Mouse (Mus musculus) kidney, embryonic 14.5 days (tissue): ENCODE measurements at regions not wholly inside any gene's neighbourhood (a gene's known extent, or its start where the extent isn't known, plus 50 kb on each side); places are given as distances from the start of the nearest gene placed in this dataset.

Experiments
- ATAC-seq: fragments of 200-750 bp; cut with Nextera tagmentation; 2 replicates; pipeline ENCODE4 v1.8.0; 2017; ENCODE audit warnings: moderate number of reproducible peaks, mild to moderate bottlenecking, moderate TSS enrichment, moderate library complexity; ENCODE audit not compliant: low FRiP score, low TSS enrichment
- H3K27ac ChIP-seq: fragments of 300-500 bp; sonication (generic); 2 replicates; pipeline ENCODE4 v1.5.1; 2014; ENCODE audit warnings: low read depth, mild to moderate bottlenecking, low read length, moderate library complexity, mixed read lengths
- H3K27me3 ChIP-seq: fragments of 300-500 bp; sonication (generic); 2 replicates; pipeline ENCODE4 v1.6.1; 2014; ENCODE audit warnings: mild to moderate bottlenecking, low read length; ENCODE audit not compliant: control insufficient read depth, insufficient read depth
- H3K36me3 ChIP-seq: fragments of 300-500 bp; sonication (generic); 2 replicates; pipeline ENCODE4 v1.6.1; 2014; ENCODE audit warnings: low read length, mixed read lengths; ENCODE audit not compliant: control insufficient read depth, insufficient read depth
- H3K4me1 ChIP-seq: fragments of 300-500 bp; sonication (generic); 2 replicates; pipeline ENCODE4 v1.6.1; 2014; ENCODE audit warnings: low read length, mixed read lengths; ENCODE audit not compliant: control insufficient read depth, insufficient read depth
- H3K4me2 ChIP-seq: fragments of 300-500 bp; sonication (generic); replicated peaks from 2 replicates; pipeline ENCODE4 v1.6.1; 2014; ENCODE audit warnings: low read depth, mild to moderate bottlenecking, low read length
- H3K4me3 ChIP-seq: fragments of 300-500 bp; sonication (generic); 2 replicates; pipeline ENCODE4 v1.5.1; 2014; ENCODE audit warnings: mild to moderate bottlenecking, low read length
- H3K9ac ChIP-seq: fragments of 300-500 bp; sonication (generic); 2 replicates; pipeline ENCODE4 v1.6.1; 2014; ENCODE audit warnings: low read depth, mild to moderate bottlenecking, low read length, moderate library complexity
- H3K9me3 ChIP-seq: fragments of 300-500 bp; sonication (generic); 2 replicates; pipeline ENCODE4 v1.6.1; 2016; ENCODE audit warnings: low read length; ENCODE audit not compliant: control insufficient read depth
- WGBS: fragments of 180-500 bp; shearing (Covaris S2); extraction: QIAGEN DNeasy Blood & Tissue Kit; methylation state at CpG from one replicate; pipeline ENCODE4 v1.1.7; 2014; 5-methylcytosine and 5-hydroxymethylcytosine counted together

GRCm38 (mm10) chr5:53357086-53357608 lies 90.3 kb downstream of the Smim20 start:
- 66% methylated on average over 7 of the region's 7 CpGs for WGBS
- Histone ChIP-seq H3K9ac (no peak overlapping the region), H3K36me3 (no peaks in the 10 kb centered on the region), H3K4me1 (no peaks in the 10 kb centered on the region), H3K27me3 (no peaks in the 10 kb centered on the region), H3K9me3 (no peaks in the 10 kb centered on the region), H3K4me3 (no peak overlapping the region), H3K4me2 (no peak overlapping the region), H3K27ac (no peak overlapping the region)
- ATAC-seq, result no peak

- Histone ChIP-seq H3K4me2 (no peak overlapping the region), H3K9me3 (no peaks in the 10 kb centered on the region), H3K4me1 (no peaks in the 10 kb centered on the region), H3K27me3 (no peaks in the 10 kb centered on the region), H3K27ac (no peak overlapping the region), H3K9ac (no peak overlapping the region), H3K4me3 (no peak overlapping the region), H3K36me3 (no peaks in the 10 kb centered on the region)
- 48% methylated on average over 4 of the region's 4 CpGs for WGBS
- no peak for ATAC-seq
These were observed 91.3 kb downstream of the Smim20 start for GRCm38 (mm10) chr5:53358181-53358580.

- Histone ChIP-seq H3K4me2 (no peak overlapping the region), H3K36me3 (no peaks in the 10 kb centered on the region), H3K9ac (no peak overlapping the region), H3K4me1 (no peaks in the 10 kb centered on the region), H3K27me3 (no peaks in the 10 kb centered on the region), H3K9me3 (no peaks in the 10 kb centered on the region), H3K4me3 (no peak overlapping the region), H3K27ac (no peak overlapping the region)
- no peak for ATAC-seq
- 79% methylated on average over 12 of the region's 12 CpGs for WGBS
These were observed 93.0 kb downstream of the Smim20 start for GRCm38 (mm10) chr5:53359887-53360286.

GRCm38 (mm10) chr5:53361295-53361694 lies 94.4 kb downstream of the Smim20 start:
- ATAC-seq, result no peak
- Histone ChIP-seq H3K4me1 (no peaks in the 10 kb centered on the region), H3K27me3 (no peaks in the 10 kb centered on the region), H3K4me3 (no peak overlapping the region), H3K9ac (no peak overlapping the region), H3K4me2 (no peak overlapping the region), H3K9me3 (no peaks in the 10 kb centered on the region), H3K27ac (no peak overlapping the region), H3K36me3 (no peaks in the 10 kb centered on the region)
- WGBS, result 78% methylated on average over 6 of the region's 6 CpGs

- ATAC-seq, result no peak
- H3K4me2 ChIP-seq, result no peak overlapping the region
- 77% methylated on average over 8 of the region's 8 CpGs for WGBS
- H3K27ac ChIP-seq, result no peak overlapping the region
- H3K27me3 ChIP-seq, result no peaks in the 10 kb centered on the region
- no peaks in the 10 kb centered on the region for H3K9me3 ChIP-seq
- H3K4me1 ChIP-seq, result no peaks in the 10 kb centered on the region
- H3K36me3 ChIP-seq, result no peaks in the 10 kb centered on the region
- H3K4me3 ChIP-seq, result no peak overlapping the region
- no peak overlapping the region for H3K9ac ChIP-seq
These were observed 97.0 kb downstream of the Smim20 start for GRCm38 (mm10) chr5:53363898-53364297.

- ATAC-seq, result no peak
- Histone ChIP-seq H3K27ac (no peak overlapping the region), H3K4me3 (no peak overlapping the region), H3K9ac (no peak overlapping the region), H3K36me3 (no peaks in the 10 kb centered on the region), H3K4me1 (no peaks in the 10 kb centered on the region), H3K27me3 (no peaks in the 10 kb centered on the region), H3K4me2 (no peak overlapping the region), H3K9me3 (no peaks in the 10 kb centered on the region)
- WGBS, result 78% methylated on average over 6 of the region's 6 CpGs
These were observed 98.9 kb upstream of the Rbpj start for GRCm38 (mm10) chr5:53366882-53367561.

GRCm38 (mm10) chr5:53370272-53370671 lies 95.7 kb upstream of the Rbpj start:
- Histone ChIP-seq H3K4me2 (no peak overlapping the region), H3K4me3 (no peak overlapping the region), H3K9ac (no peak overlapping the region), H3K36me3 (no peaks in the 10 kb centered on the region), H3K27me3 (no peaks in the 10 kb centered on the region), H3K9me3 (no peaks in the 10 kb centered on the region), H3K27ac (no peak overlapping the region), H3K4me1 (no peaks in the 10 kb centered on the region)
- ATAC-seq, result no peak
- 86% methylated on average over 7 of the region's 7 CpGs for WGBS

GRCm38 (mm10) chr5:53371638-53372037 lies 94.3 kb upstream of the Rbpj start:
- 90% methylated on average over 3 of the region's 3 CpGs for WGBS

GRCm38 (mm10) chr5:53373315-53373714 lies 92.6 kb upstream of the Rbpj start:
- Histone ChIP-seq H3K27me3 (no peaks in the 10 kb centered on the region), H3K27ac (no peak overlapping the region), H3K4me1 (no peaks in the 10 kb centered on the region), H3K9me3 (no peaks in the 10 kb centered on the region), H3K9ac (no peak overlapping the region), H3K36me3 (no peaks in the 10 kb centered on the region), H3K4me3 (no peak overlapping the region), H3K4me2 (no peak overlapping the region)
- 60% methylated on average over 2 of the region's 2 CpGs for WGBS
- no peak for ATAC-seq

More at GRCm38 (mm10) chr5:53371638-53372037, 94.3 kb upstream of the Rbpj start:
- ATAC-seq, result no peak
- Histone ChIP-seq H3K9me3 (no peaks in the 10 kb centered on the region), H3K36me3 (no peaks in the 10 kb centered on the region), H3K27ac (no peak overlapping the region), H3K4me1 (no peaks in the 10 kb centered on the region), H3K9ac (no peak overlapping the region), H3K4me3 (no peak overlapping the region), H3K27me3 (no peaks in the 10 kb centered on the region), H3K4me2 (no peak overlapping the region)
